Mouse (Mus musculus): Measurements from ENCODE around the gene Phactr1. TPM values are rescaled to one million over a fixed set of nuclear protein-coding genes. Genes with fewer than 3 reads are reported as not detected.

Phactr1 gene
- total RNA-seq, 2 experiments from 2014 or later = 250 to 265 TPM

- DNase-seq = no peak
- intact Hi-C loops (cut with DNase I) = no loop called here
Measured at GRCm38 (mm10) chr13:43005131-43005579, 324.7 kb downstream of the Phactr1 start.

GRCm38 (mm10) chr13:43008466-43008865 is 328.0 kb downstream of the Phactr1 start:
- no peak for DNase-seq
- intact Hi-C loops (cut with DNase I) = no loop called here

GRCm38 (mm10) chr13:43009596-43009995 is 329.2 kb downstream of the Phactr1 start:
- no peak for DNase-seq
- intact Hi-C loops (cut with DNase I) = no loop called here

- intact Hi-C loops (cut with DNase I) = no loop called here
- no peak for DNase-seq
Measured at GRCm38 (mm10) chr13:43011516-43011915, 331.1 kb downstream of the Phactr1 start.

GRCm38 (mm10) chr13:43013984-43014383 is 333.6 kb downstream of the Phactr1 start:
- intact Hi-C loops (cut with DNase I) = no loop called here
- DNase-seq = no peak

- no peak for DNase-seq
- intact Hi-C loops (cut with DNase I) = no loop called here
Measured at GRCm38 (mm10) chr13:43015768-43016167, 335.3 kb downstream of the Phactr1 start.

GRCm38 (mm10) chr13:43018863-43019262 is 338.4 kb downstream of the Phactr1 start:
- intact Hi-C loops (cut with DNase I) = no loop called here
- no peak for DNase-seq

GRCm38 (mm10) chr13:43021031-43021430 is 340.6 kb downstream of the Phactr1 start:
- intact Hi-C loops (cut with DNase I) = no loop called here
- DNase-seq = no peak

GRCm38 (mm10) chr13:43023005-43023404 is 342.6 kb downstream of the Phactr1 start:
- DNase-seq = no peak
- intact Hi-C loops (cut with DNase I) = no loop called here

GRCm38 (mm10) chr13:43027568-43027967 is 347.1 kb downstream of the Phactr1 start:
- intact Hi-C loops (cut with DNase I) = no loop called here
- DNase-seq = no peak

GRCm38 (mm10) chr13:43030222-43030621 is 349.8 kb downstream of the Phactr1 start:
- intact Hi-C loops (cut with DNase I) = no loop called here
- no peak for DNase-seq

- DNase-seq = no peak
- intact Hi-C loops (cut with DNase I) = no loop called here
Measured at GRCm38 (mm10) chr13:43032451-43032850, 352.0 kb downstream of the Phactr1 start.

- intact Hi-C loops (cut with DNase I) = no loop called here
- DNase-seq = no peak
Measured at GRCm38 (mm10) chr13:43036510-43036909, 356.1 kb downstream of the Phactr1 start.

GRCm38 (mm10) chr13:43042766-43043165 is 362.3 kb downstream of the Phactr1 start:
- DNase-seq = no peak
- intact Hi-C loops (cut with DNase I) = no loop called here

GRCm38 (mm10) chr13:43048553-43048952 is 368.1 kb downstream of the Phactr1 start:
- intact Hi-C loops (cut with DNase I) = no loop called here
- no peak for DNase-seq

GRCm38 (mm10) chr13:43053201-43053600 is 372.8 kb downstream of the Phactr1 start:
- intact Hi-C loops (cut with DNase I) = no loop called here

GRCm38 (mm10) chr13:43055136-43055535 is 374.7 kb downstream of the Phactr1 start:
- intact Hi-C loops (cut with DNase I) = no loop called here
- DNase-seq = no peak

More at GRCm38 (mm10) chr13:43053201-43053600, 372.8 kb downstream of the Phactr1 start:
- no peak for DNase-seq

GRCm38 (mm10) chr13:43057104-43057503 is 376.7 kb downstream of the Phactr1 start:
- intact Hi-C loops (cut with DNase I) = no loop called here
- DNase-seq = no peak

GRCm38 (mm10) chr13:43063355-43063754 is 382.9 kb downstream of the Phactr1 start:
- intact Hi-C loops (cut with DNase I) = no loop called here
- no peak for DNase-seq

GRCm38 (mm10) chr13:43068716-43069265 is 388.4 kb downstream of the Phactr1 start:
- intact Hi-C loops (cut with DNase I) = no loop called here
- no peak for DNase-seq

GRCm38 (mm10) chr13:43070496-43070895 is 390.1 kb downstream of the Phactr1 start:
- intact Hi-C loops (cut with DNase I) = no loop called here
- DNase-seq = no peak

- no peak for DNase-seq
- intact Hi-C loops (cut with DNase I) = no loop called here
Measured at GRCm38 (mm10) chr13:43070971-43071370, 390.5 kb downstream of the Phactr1 start.

GRCm38 (mm10) chr13:43075456-43075855 is 395.0 kb downstream of the Phactr1 start:
- intact Hi-C loops (cut with DNase I) = no loop called here
- DNase-seq = no peak
